Mouse (Mus musculus): ENCODE measurements around the gene Gm20605. TPM values are rescaled to one million over a fixed set of nuclear protein-coding genes. Genes with fewer than 3 reads are reported as not detected.

Gm20605 gene
- polyA plus RNA-seq, 1 experiment from 2014 or later, result 5.3 TPM

DNA sequence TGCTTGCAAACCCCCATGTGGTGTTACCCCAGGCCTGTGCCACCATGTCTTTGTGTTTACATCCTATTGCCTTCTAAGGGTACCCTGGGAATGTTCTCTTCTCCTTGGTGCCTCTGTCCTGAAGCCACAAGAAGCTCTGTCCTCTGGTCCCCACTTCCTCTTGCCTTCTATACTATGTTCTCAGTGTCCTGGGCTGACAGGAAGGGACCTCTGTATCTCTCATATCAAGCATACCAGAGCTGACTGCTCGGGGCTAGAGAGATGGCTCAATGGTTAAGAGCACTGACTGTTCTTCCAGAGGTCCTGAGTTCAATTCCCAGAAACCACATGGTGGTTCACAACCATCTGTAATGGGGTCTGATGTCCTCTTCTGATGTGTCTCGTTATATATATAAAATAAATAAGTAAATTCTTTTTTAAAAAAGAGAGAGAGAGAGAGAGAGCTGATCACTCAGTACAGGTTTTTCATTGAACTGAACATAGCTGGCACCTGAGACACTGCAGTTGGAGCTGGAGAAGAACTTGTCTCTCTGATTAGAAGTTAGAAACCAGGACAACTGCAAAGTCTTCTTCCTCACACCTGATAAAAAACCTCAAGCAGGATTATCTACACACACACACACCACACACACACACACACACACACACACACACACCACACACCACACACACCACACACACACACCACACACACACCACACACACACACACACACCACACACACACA is 30.7 kb upstream of the Gm20605 start:
- Histone ChIP-seq H3K27ac (no peak overlapping the region), H3K4me2 (replicated peaks) (no peak overlapping the region), H3K4me1 (replicated peaks; ENCODE audit: control insufficient read depth, insufficient read depth, low read length) (peaks cover 12% of the 10 kb centered on the region), H3K9ac (no peak overlapping the region), H3K9me3 (ENCODE audit: control insufficient read depth, low read length) (no peaks in the 10 kb centered on the region), H3K4me3 (replicated peaks; ENCODE audit: low read length) (no peak overlapping the region), H3K36me3 (replicated peaks; ENCODE audit: control insufficient read depth, insufficient read depth) (peaks cover 12% of the 10 kb centered on the region; the same call in 1 of the 2 replicates), H3K27me3 (ENCODE audit: control insufficient read depth, insufficient read depth, low read length) (no peaks in the 10 kb centered on the region)
- WGBS, result 91% methylated on average over 2 of the region's 2 CpGs
- DNase-seq (ENCODE audit: low spot score), result no peak
- no peak for ATAC-seq (ENCODE audit: low FRiP score)

DNA sequence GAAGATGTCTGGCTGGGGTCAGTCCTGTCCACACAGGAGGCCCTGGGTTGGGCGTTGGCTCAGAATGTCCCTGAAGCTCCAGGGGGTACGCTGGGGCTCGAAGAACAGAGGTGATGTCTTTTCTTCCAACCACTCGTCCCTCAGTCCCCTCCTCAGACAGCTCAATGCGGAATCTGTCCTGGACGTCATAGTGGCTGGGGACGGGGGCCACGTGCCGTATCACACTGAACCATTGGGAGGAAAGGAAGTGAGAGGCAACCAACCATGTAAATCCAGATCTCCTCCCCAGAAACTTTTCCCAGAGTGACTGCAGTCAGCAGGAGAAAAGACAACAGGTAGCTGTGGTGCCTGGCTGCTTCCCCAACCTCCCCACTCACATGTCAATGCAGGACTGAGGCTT is 29.4 kb upstream of the Gm20605 start:
- Histone ChIP-seq H3K27me3 (ENCODE audit: control insufficient read depth, insufficient read depth, low read length) (no peaks in the 10 kb centered on the region), H3K9ac (peak overlapping the region; percentile 82), H3K36me3 (replicated peaks; ENCODE audit: control insufficient read depth, insufficient read depth) (peaks cover 12% of the 10 kb centered on the region; the same call in 1 of the 2 replicates), H3K9me3 (ENCODE audit: control insufficient read depth, low read length) (no peaks in the 10 kb centered on the region), H3K4me2 (replicated peaks) (peak overlapping the region; percentile 83), H3K27ac (no peak overlapping the region), H3K4me3 (replicated peaks; ENCODE audit: low read length) (peak overlapping the region; percentile 61), H3K4me1 (replicated peaks; ENCODE audit: control insufficient read depth, insufficient read depth, low read length) (peaks cover 12% of the 10 kb centered on the region)
- ATAC-seq (ENCODE audit: low FRiP score), result no peak
- DNase-seq (ENCODE audit: low spot score), result no peak
- WGBS, result 59% methylated on average over 9 of the region's 9 CpGs

DNA sequence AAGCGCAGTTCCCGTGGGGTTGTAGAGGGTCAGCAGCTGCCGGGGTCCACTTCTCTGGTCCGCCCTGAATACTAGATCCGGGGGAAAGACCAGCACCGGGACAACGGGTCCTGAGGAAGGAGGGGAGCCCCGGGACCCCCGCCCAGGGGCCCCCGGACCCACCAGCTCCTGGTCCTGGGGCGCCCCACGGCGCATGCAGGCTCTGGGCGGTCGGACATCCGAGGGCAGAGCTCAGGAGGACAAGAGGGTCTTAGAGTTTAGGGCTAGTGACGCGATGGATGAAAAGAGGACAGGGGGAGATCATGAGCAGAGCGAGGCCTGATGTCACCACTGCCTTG is 28.7 kb upstream of the Gm20605 start:
- 2% methylated on average over 19 of the region's 19 CpGs for WGBS
- Histone ChIP-seq H3K27me3 (ENCODE audit: control insufficient read depth, insufficient read depth, low read length) (no peaks in the 10 kb centered on the region), H3K36me3 (replicated peaks; ENCODE audit: control insufficient read depth, insufficient read depth) (peaks cover 12% of the 10 kb centered on the region; the same call in 1 of the 2 replicates), H3K27ac (peak overlapping the region; percentile 83; the same call in 1 of the 2 replicates), H3K4me1 (replicated peaks; ENCODE audit: control insufficient read depth, insufficient read depth, low read length) (peaks cover 12% of the 10 kb centered on the region), H3K4me2 (replicated peaks) (peak overlapping the region; percentile 83), H3K9me3 (ENCODE audit: control insufficient read depth, low read length) (no peaks in the 10 kb centered on the region), H3K9ac (peak overlapping the region; percentile 82), H3K4me3 (replicated peaks; ENCODE audit: low read length) (peak overlapping the region; percentile 61)
- no peak for DNase-seq (ENCODE audit: low spot score)
- ATAC-seq (ENCODE audit: low FRiP score), result no peak; the same call in 1 of the 2 replicates

DNA sequence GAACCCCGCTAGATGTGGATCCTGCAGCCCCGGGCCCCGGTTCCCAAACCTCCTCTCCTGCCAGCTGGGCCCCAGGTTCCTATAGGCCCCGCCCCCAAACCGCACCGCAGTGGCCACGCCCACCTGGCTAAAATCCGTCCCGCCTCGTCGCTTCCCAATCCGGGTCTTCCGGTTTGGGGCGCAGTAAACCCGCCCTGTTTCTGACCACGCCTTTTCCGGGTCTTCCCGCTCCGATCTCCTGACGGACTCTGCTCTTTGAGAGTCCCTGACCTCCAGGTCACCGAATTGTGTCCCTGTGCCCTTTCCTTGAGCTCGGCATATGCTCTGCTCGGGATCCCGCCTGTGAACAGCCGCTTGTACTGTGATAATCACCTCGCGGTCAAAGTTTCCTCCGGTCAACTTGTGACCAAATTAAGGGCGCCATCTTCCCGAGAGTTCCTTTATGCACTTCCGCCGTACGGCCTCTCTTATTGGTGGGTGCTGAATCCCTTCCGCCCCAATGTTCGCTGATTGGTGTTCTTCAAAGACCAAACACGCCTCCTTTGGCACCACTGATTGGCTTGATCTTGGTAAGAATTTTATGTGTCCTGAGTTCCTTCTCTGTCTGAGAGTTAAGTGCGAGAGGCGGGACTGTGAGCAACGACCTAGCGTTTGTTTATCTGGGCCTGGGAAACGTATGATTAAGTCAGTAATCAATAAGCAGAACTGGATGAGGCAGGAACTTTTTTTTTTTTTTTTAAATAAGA is 28.2 kb upstream of the Gm20605 start, which contains the start of gene Mospd3:
Gene Mospd3 (minus strand): TSS at position 440 of the 746 bp plus-strand sequence.
- H3K9me3 ChIP-seq (ENCODE audit: control insufficient read depth, low read length), result no peaks in the 10 kb centered on the region
- under 1% methylated on average over 41 of the region's 41 CpGs for WGBS

DNA sequence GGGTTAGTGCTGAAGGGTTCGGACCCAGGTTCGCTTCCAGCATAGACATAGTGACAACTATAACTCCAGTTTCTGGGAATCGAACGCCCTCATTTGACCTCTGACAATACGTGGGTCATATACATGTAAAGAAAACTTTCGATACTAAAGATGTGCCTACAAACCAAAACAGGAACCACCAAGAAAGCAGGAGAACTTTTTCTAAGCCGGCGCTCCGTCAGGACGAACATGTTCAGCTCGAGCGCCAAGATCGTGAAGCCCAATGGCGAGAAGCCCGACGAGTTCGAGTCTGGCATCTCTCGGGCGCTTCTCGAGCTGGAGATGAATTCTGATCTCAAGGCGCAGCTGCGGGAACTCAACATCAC is 27.6 kb upstream of the Gm20605 start:
- Histone ChIP-seq H3K36me3 (replicated peaks; ENCODE audit: control insufficient read depth, insufficient read depth) (peaks cover 12% of the 10 kb centered on the region; the same call in 1 of the 2 replicates), H3K27ac (no peak overlapping the region), H3K4me1 (replicated peaks; ENCODE audit: control insufficient read depth, insufficient read depth, low read length) (peaks cover 12% of the 10 kb centered on the region), H3K9ac (peak overlapping the region; percentile 32), H3K4me3 (replicated peaks; ENCODE audit: low read length) (peak overlapping the region; percentile 61), H3K4me2 (replicated peaks) (peak overlapping the region; percentile 83), H3K27me3 (ENCODE audit: control insufficient read depth, insufficient read depth, low read length) (no peaks in the 10 kb centered on the region), H3K9me3 (ENCODE audit: control insufficient read depth, low read length) (no peaks in the 10 kb centered on the region)
- whole genome bisulfite sequencing, result under 1% methylated on average over 22 of the region's 22 CpGs
- ATAC-seq (ENCODE audit: low FRiP score) (no peak), DNase-seq (ENCODE audit: low spot score) (peak; percentile 39)

More for the DNA sequence above, 28.2 kb upstream of the Gm20605 start, which contains the start of gene Mospd3:
- peak within 1 kb of the TSS; percentile 61 for H3K4me3 ChIP-seq (replicated peaks; ENCODE audit: low read length)
- H3K4me1 ChIP-seq (replicated peaks; ENCODE audit: control insufficient read depth, insufficient read depth, low read length), result peaks cover 12% of the 10 kb centered on the region
- peak within 1 kb of the TSS; percentile 82 for H3K9ac ChIP-seq
- H3K27me3 ChIP-seq (ENCODE audit: control insufficient read depth, insufficient read depth, low read length), result no peaks in the 10 kb centered on the region
- H3K4me2 ChIP-seq (replicated peaks), result peak within 1 kb of the TSS; percentile 83
- ATAC-seq (ENCODE audit: low FRiP score) (peak; percentile 95), DNase-seq (ENCODE audit: low spot score) (peak; percentile 94)
- H3K36me3 ChIP-seq (replicated peaks; ENCODE audit: control insufficient read depth, insufficient read depth), result peaks cover 12% of the 10 kb centered on the region; the same call in 1 of the 2 replicates
- peak within 1 kb of the TSS; percentile 83 for H3K27ac ChIP-seq

DNA sequence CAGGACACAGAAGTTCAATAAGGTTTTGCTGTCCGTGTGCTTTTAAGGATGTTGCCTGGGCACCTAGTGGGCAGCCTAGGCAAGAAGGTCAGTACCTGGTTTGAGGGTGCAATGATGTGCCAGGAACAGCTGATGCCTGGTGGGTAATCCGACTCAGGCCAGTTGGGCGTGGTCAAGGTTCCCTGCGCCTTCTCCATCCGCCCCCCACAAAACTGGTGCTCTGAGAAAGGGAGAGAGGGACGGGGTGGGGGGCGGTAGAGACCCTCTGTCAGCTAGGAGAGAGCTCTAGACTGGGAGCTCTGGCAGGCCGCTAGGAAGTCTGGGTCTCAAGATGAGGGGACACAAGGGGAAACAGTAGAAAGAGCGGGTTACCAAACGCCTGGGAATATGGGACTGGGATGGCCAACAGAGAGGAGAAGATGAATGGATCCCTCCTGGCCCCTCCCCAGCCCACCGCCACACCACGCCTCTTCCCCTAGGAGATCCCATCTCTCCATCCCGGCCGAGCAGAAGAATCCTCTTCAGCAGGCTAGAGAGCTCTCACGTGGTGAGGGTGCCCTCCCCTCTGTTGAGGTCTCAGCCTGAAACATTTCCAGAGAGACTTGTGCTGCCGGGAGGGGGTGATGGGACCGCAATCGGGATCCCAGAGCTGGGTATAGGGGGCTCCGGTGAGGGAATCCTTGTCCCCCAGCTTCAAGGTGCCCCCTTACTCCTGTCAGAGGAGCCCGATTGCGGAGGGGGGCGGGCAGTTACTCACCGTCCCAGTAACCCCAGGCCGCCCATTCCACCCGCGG is 20.9 kb upstream of the Gm20605 start:
- no peak overlapping the region; the same call in 1 of the 2 replicates for H3K4me3 ChIP-seq (replicated peaks; ENCODE audit: low read length)
- peaks cover 12% of the 10 kb centered on the region; the same call in 1 of the 2 replicates for H3K27me3 ChIP-seq (ENCODE audit: control insufficient read depth, insufficient read depth, low read length)
- 11% methylated on average over 26 of the region's 26 CpGs for WGBS
- H3K27ac ChIP-seq, result no peak overlapping the region
- 0 out of 2 replicates have a peak, but pooled peaks cover 7% of the 10 kb centered on the region for H3K4me1 ChIP-seq (replicated peaks; ENCODE audit: control insufficient read depth, insufficient read depth, low read length)
- DNase-seq (ENCODE audit: low spot score) (no peak), ATAC-seq (ENCODE audit: low FRiP score) (no peak)
- no peaks in the 10 kb centered on the region for H3K9me3 ChIP-seq (ENCODE audit: control insufficient read depth, low read length)
- H3K4me2 ChIP-seq (replicated peaks), result peak overlapping the region; percentile 43
- H3K9ac ChIP-seq, result no peak overlapping the region; the same call in 1 of the 2 replicates
- H3K36me3 ChIP-seq (replicated peaks; ENCODE audit: control insufficient read depth, insufficient read depth), result no peaks in the 10 kb centered on the region

DNA sequence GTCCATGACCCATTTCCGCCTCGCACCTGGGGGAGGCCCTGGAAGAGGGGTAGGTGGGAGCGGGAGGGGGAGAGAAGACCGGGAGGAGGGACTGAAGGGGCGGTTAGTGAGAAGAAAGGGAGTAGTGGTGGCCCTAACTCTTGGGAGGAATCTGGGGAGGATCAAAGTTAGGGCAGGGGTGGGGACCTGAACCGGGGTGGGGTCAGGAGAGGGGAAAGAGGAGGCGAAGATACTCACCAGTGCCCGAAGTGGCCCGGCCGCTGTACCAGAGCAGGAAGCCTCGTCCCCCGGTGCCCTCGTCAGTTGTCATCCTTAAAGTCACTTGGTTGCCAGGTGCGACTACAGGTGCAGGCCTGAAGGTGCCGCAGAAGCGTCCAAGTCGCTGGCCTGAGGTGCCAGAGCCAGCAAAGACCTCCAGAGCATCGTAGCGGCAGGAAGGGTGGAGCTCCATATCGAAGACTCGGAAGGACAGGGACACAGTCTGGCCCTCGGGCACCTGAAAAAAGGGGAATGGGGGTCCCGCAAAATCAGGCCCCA is 20.3 kb upstream of the Gm20605 start:
- Histone ChIP-seq H3K4me1 (replicated peaks; ENCODE audit: control insufficient read depth, insufficient read depth, low read length) (0 out of 2 replicates have a peak, but pooled peaks cover 7% of the 10 kb centered on the region), H3K9ac (no peak overlapping the region), H3K4me3 (replicated peaks; ENCODE audit: low read length) (no peak overlapping the region; the same call in 1 of the 2 replicates), H3K36me3 (replicated peaks; ENCODE audit: control insufficient read depth, insufficient read depth) (no peaks in the 10 kb centered on the region), H3K4me2 (replicated peaks) (peak overlapping the region; percentile 43), H3K9me3 (ENCODE audit: control insufficient read depth, low read length) (no peaks in the 10 kb centered on the region), H3K27me3 (ENCODE audit: control insufficient read depth, insufficient read depth, low read length) (peaks cover 12% of the 10 kb centered on the region; the same call in 1 of the 2 replicates), H3K27ac (no peak overlapping the region)
- DNase-seq (ENCODE audit: low spot score) (no peak), ATAC-seq (ENCODE audit: low FRiP score) (no peak)
- 17% methylated on average over 23 of the region's 23 CpGs for WGBS

DNA sequence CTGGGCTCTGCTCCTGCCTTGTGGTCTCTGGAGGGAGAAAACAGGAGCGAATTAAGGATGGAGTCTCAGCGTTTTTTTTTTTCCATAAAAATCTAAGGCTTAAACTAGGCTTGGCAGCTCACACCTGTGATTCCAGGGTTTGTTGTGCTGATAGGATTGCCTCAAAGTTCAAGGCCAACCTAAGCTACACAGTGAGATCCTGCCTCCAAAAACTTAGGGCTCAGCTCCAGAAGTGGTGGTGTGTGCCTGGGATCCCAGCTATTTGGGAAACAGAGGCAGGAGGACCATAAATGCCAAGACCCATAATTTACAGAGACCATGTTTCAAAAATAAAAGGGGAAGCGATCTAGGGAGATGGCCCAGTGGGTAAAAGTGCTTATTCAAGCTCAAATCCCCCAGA is 19.7 kb upstream of the Gm20605 start:
- H3K27ac ChIP-seq, result no peak overlapping the region
- peaks cover 12% of the 10 kb centered on the region; the same call in 1 of the 2 replicates for H3K27me3 ChIP-seq (ENCODE audit: control insufficient read depth, insufficient read depth, low read length)
- no peaks in the 10 kb centered on the region for H3K36me3 ChIP-seq (replicated peaks; ENCODE audit: control insufficient read depth, insufficient read depth)
- H3K4me3 ChIP-seq (replicated peaks; ENCODE audit: low read length), result no peak overlapping the region
- no peak overlapping the region for H3K4me2 ChIP-seq (replicated peaks)
- no peaks in the 10 kb centered on the region for H3K9me3 ChIP-seq (ENCODE audit: control insufficient read depth, low read length)
- 56% methylated on average over 3 of the region's 3 CpGs for WGBS
- ATAC-seq (ENCODE audit: low FRiP score) (no peak), DNase-seq (ENCODE audit: low spot score) (no peak)
- no peak overlapping the region for H3K9ac ChIP-seq
- H3K4me1 ChIP-seq (replicated peaks; ENCODE audit: control insufficient read depth, insufficient read depth, low read length), result 0 out of 2 replicates have a peak, but pooled peaks cover 7% of the 10 kb centered on the region

Data from hindbrain, embryonic 14.5 days (tissue).